22 mouse cellular contexts compared by ENCODE assay signal in the genomic region with DNA sequence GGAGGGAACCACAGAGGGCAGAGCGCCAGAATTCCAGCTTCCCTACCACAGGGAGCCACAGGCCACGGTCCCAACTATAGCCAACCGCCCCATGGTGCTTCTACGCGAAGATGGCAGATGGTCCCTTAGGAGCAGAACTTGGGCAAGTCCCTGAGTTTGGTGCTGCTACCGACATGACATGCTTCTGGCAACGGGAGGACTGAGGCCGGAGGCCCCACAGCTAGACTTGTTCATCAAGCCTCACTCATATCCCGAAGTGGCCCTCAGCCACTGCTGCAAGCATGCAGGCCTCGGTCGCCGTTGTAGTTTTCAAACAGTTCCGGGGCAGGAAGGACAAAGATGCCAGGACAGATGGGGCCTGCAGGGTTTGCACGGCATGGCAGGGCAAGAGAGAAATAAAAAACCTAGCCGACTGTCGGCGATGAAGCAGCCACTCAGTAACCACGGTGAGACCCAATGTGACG. TPM values are rescaled to one million over a fixed set of nuclear protein-coding genes. Genes with fewer than 3 reads are reported as not detected.
DNase-seq lines count a peak whose midpoint lies in the region; TF ChIP-seq lines count a peak whose summit lies in the region.
"Had no signal": no experiment of that assay in that cellular context is flagged by ENCODE, and none has a peak within 500 bp of the region (broad histone marks: within the 10 kb centered on the region; RNA-seq: fewer than 3 reads in every experiment).

No protein-coding gene starts in this region.

- no peak for TF ChIP-seq CTCF in testis, adult 2 months (IDR thresholded peaks at IDR 0.05; ENCODE audit: control insufficient read depth, insufficient read depth, insufficient replicate concordance, low read depth, low read length)
- TF ChIP-seq CTCF in cortical plate, adult 2 months (IDR thresholded peaks at IDR 0.05; ENCODE audit: extremely low read depth, insufficient read depth, low read length) = no peak

- H3K27ac ChIP-seq in testis, adult 2 months (ENCODE audit: control insufficient read depth, insufficient read depth, low read depth, low read length) = peak overlapping the region; percentile 76
- H3K27ac ChIP-seq in cortical plate, adult 2 months (ENCODE audit: insufficient read depth, low read length) = peak overlapping the region; percentile 16; the same call in 1 of the 2 replicates
- H3K27ac ChIP-seq: forebrain, embryonic 12.5 days; hindbrain, embryonic 10.5 days; kidney, postnatal 0 days; limb, embryonic 12.5 days; liver, embryonic 15.5 days; midbrain, embryonic 15.5 days had no signal

- no peak for TF ChIP-seq POLR2A in testis, adult 2 months (IDR thresholded peaks at IDR 0.05; ENCODE audit: control insufficient read depth, low read depth, low read length)
- TF ChIP-seq POLR2A in cortical plate, adult 2 months (IDR thresholded peaks at IDR 0.05; ENCODE audit: extremely low read depth, insufficient read depth, low read length) = no peak

- peak; percentile 74 for DNase-seq in cerebellum, adult 11-12 months
- no peak for DNase-seq in cerebellum, adult 9-10 months
- DNase-seq in testis, postnatal 14 days (ENCODE audit: low spot score) = no peak
- peak; percentile 73 for DNase-seq in cerebellum, adult 9-11 months
- DNase-seq in thymus, adult 18-20 months = no peak
- DNase-seq in kidney, adult 8-10 months = no peak
- DNase-seq: adrenal gland, adult 2 months; forebrain, postnatal 0 days; heart, postnatal 14 days; kidney, adult 2 months; kidney, postnatal 4 days; lung, embryonic 14.5 days; lung, postnatal 14 days; right cerebral cortex, postnatal 25 days had no signal

- peaks cover 13% of the 10 kb centered on the region for H3K4me1 ChIP-seq in testis, adult 2 months (ENCODE audit: control insufficient read depth, insufficient read depth, low read length)
- H3K4me1 ChIP-seq in cortical plate, adult 2 months (ENCODE audit: control insufficient read depth, insufficient read depth, low read length) = peaks cover 22% of the 10 kb centered on the region
- H3K4me1 ChIP-seq: limb, embryonic 12.5 days; liver, embryonic 15.5 days had no signal

- no peaks in the 10 kb centered on the region for H3K27me3 ChIP-seq in testis, adult 2 months (ENCODE audit: control insufficient read depth, insufficient read depth, low read length)
- H3K27me3 ChIP-seq: forebrain, embryonic 12.5 days; midbrain, embryonic 15.5 days had no signal

- no peaks in the 10 kb centered on the region for H3K36me3 ChIP-seq in testis, adult 2 months (ENCODE audit: control insufficient read depth, insufficient read depth, low read length)
- H3K36me3 ChIP-seq: forebrain, embryonic 12.5 days; hindbrain, embryonic 10.5 days; limb, embryonic 12.5 days; liver, embryonic 15.5 days; midbrain, embryonic 15.5 days had no signal

- peak overlapping the region; percentile 90 for H3K4me3 ChIP-seq in testis, adult 2 months (ENCODE audit: control insufficient read depth, low read depth, low read length)
- H3K4me3 ChIP-seq in cortical plate, adult 2 months (ENCODE audit: insufficient read depth, low read length) = 0 out of 2 replicates have a peak overlapping the region, but pooled peaks have one; percentile 9
- H3K4me3 ChIP-seq: forebrain, embryonic 12.5 days; hindbrain, embryonic 10.5 days; limb, embryonic 12.5 days; liver, embryonic 15.5 days; midbrain, embryonic 15.5 days had no signal

RNA-seq across cellular contexts. Expression of a gene that starts 6.6 kb away (rescaled TPM):
- 1.2 TPM in 2 replicates for polyA plus RNA-seq in testis, adult 2 months (2012; rRNA removed)
- 105 and 106 TPM in 2 replicates for polyA plus RNA-seq in cortical plate, adult 2 months (2012; rRNA removed)

Comparison
In these comparisons a context has a peak if more than half of its experiments do, and no peak if none do; other contexts are left out.
1. DNase-seq: peak in cerebellum, adult 11-12 months (single experiment) and cerebellum, adult 9-11 months (single experiment); none in cerebellum, adult 9-10 months (single experiment), testis, postnatal 14 days (single experiment), thymus, adult 18-20 months (0 of 2) and kidney, adult 8-10 months (0 of 2).
2. RNA of a gene that starts 6.6 kb away (polyA plus RNA-seq): 105 to 106 TPM in cortical plate, adult 2 months; 1.2 TPM in testis, adult 2 months; every median in the first group is over 10 times any median in the second.